Mouse (Mus musculus) hindbrain, embryonic 11.5 days (tissue): ENCODE measurements around the gene Lgals9. TPM values are rescaled to one million over a fixed set of nuclear protein-coding genes. Genes with fewer than 3 reads are reported as not detected.
"Not testable (repeated sequence)": the region's sequence is repeated elsewhere in the genome, so short reads cannot be mapped to it uniquely, and the experiment has no call there.

Source experiments
- ATAC-seq: fragments of 200-750 bp; cut with Nextera tagmentation; 2 replicates; pipeline ENCODE4 v1.8.0; 2017; ENCODE audit warnings: mild to moderate bottlenecking, moderate TSS enrichment, moderate library complexity; ENCODE audit not compliant: low FRiP score
- DNase-seq: peaks from one replicate; pipeline ENCODE4 v3.0.0-alpha.2; 2015; ENCODE audit warnings: low spot score
- H3K27ac ChIP-seq: fragments of 300-500 bp; sonication (generic); 2 replicates; pipeline ENCODE4 v1.5.1; 2014; ENCODE audit warnings: mild to moderate bottlenecking, low read depth, low read length
- H3K27me3 ChIP-seq: fragments of 300-500 bp; sonication (generic); 2 replicates; pipeline ENCODE4 v1.6.1; 2014; ENCODE audit warnings: mild to moderate bottlenecking, low read length, moderate library complexity, mixed read lengths; ENCODE audit not compliant: control insufficient read depth, insufficient read depth
- H3K36me3 ChIP-seq: fragments of 300-500 bp; sonication (generic); 2 replicates; pipeline ENCODE4 v1.6.1; 2014; ENCODE audit warnings: mild to moderate bottlenecking, low read length, moderate library complexity, mixed read lengths; ENCODE audit not compliant: control insufficient read depth, insufficient read depth
- H3K4me1 ChIP-seq: fragments of 300-500 bp; sonication (generic); replicated peaks from 2 replicates; pipeline ENCODE4 v1.6.1; 2014; ENCODE audit warnings: low read length, mixed read lengths; ENCODE audit not compliant: control insufficient read depth, insufficient read depth
- H3K4me2 ChIP-seq: fragments of 300-500 bp; sonication (generic); replicated peaks from 2 replicates; pipeline ENCODE4 v1.6.1; 2014; ENCODE audit warnings: mild to moderate bottlenecking, low read depth, low read length
- H3K4me3 ChIP-seq: fragments of 300-500 bp; sonication (generic); 2 replicates; pipeline ENCODE4 v1.5.1; 2014; ENCODE audit warnings: low read depth, low read length
- H3K9ac ChIP-seq: fragments of 300-500 bp; sonication (generic); 2 replicates; pipeline ENCODE4 v1.6.1; 2014; ENCODE audit warnings: low read depth, low read length
- H3K9me3 ChIP-seq: fragments of 300-500 bp; sonication (generic); 2 replicates; pipeline ENCODE4 v1.6.1; 2016; ENCODE audit warnings: low read length; ENCODE audit not compliant: control insufficient read depth
- WGBS: fragments of 180-500 bp; shearing (Covaris S2); extraction: QIAGEN DNeasy Blood & Tissue Kit; methylation state at CpG from one replicate; pipeline ENCODE4 v1.1.7; 2014; 5-methylcytosine and 5-hydroxymethylcytosine counted together
- polyA plus RNA-seq: library from polyadenylated mRNA; unstranded; fragments of >200 nt; fragmentation: Nextera tagmentation; extraction: Ambion mirVana; gene quantifications from 2 replicates; pipeline ENCODE4 v1.2.1, GENCODE M21; 2014

The Lgals9 gene
- polyA plus RNA-seq, 1 experiment from 2014 or later: 7.7 TPM

DNA sequence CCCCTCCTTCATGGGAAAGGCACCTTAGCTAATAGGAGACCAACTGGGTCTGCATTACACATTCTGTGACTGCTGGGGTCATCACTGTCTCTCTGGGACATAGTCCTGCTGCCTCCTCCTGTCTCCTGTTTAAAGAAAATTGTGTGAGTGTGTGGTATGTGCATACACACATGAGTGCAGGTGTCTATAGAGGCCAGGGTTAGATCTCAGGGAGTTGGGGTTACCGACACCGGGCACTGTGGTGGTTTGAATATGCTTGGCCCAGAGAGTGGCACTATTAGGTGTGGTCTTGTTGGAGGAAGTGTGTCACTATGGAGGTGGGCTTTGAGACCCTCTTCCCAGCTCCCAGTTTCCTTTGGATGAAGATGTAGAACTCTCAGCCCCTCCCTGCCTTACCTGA is 27.8 kb upstream of the Lgals9 start:
- DNase-seq: no peak
- no peak for ATAC-seq
- no peak overlapping the region for H3K4me3 ChIP-seq
- no peak overlapping the region for H3K27ac ChIP-seq
- no peak overlapping the region for H3K9ac ChIP-seq
- H3K9me3 ChIP-seq: no peaks in the 10 kb centered on the region
- WGBS: 96% methylated on average over 2 of the region's 2 CpGs
- H3K36me3 ChIP-seq: no peaks in the 10 kb centered on the region
- no peaks in the 10 kb centered on the region for H3K27me3 ChIP-seq
- no peaks in the 10 kb centered on the region for H3K4me1 ChIP-seq
- H3K4me2 ChIP-seq: no peak overlapping the region

DNA sequence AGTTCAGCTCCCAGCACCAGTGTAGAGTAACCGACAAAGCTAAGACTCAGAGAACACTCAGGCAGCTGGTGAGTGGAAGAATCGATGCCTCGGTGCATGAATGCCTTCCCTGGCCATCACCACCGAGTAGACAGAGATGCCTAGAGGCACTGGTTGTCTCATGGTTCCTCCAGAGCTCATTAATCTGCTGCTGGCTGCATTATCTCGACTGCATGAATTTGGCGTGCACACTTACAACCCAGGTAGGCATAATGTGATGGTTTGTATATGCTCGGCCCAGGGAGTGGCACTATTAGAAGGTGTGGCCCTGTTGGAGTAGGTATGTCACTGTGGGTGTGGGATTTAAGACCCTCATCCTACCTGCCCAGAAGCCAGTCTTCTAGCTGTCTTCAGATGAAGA is 24.1 kb upstream of the Lgals9 start:
- H3K9ac ChIP-seq: no peak overlapping the region
- H3K4me1 ChIP-seq: no peaks in the 10 kb centered on the region
- H3K4me3 ChIP-seq: no peak overlapping the region
- H3K27ac ChIP-seq: no peak overlapping the region
- H3K4me2 ChIP-seq: no peak overlapping the region
- ATAC-seq: no peak
- no peaks in the 10 kb centered on the region for H3K27me3 ChIP-seq
- no peaks in the 10 kb centered on the region for H3K36me3 ChIP-seq
- H3K9me3 ChIP-seq: no peaks in the 10 kb centered on the region
- 84% methylated on average over 7 of the region's 7 CpGs for WGBS
- DNase-seq: no peak

DNA sequence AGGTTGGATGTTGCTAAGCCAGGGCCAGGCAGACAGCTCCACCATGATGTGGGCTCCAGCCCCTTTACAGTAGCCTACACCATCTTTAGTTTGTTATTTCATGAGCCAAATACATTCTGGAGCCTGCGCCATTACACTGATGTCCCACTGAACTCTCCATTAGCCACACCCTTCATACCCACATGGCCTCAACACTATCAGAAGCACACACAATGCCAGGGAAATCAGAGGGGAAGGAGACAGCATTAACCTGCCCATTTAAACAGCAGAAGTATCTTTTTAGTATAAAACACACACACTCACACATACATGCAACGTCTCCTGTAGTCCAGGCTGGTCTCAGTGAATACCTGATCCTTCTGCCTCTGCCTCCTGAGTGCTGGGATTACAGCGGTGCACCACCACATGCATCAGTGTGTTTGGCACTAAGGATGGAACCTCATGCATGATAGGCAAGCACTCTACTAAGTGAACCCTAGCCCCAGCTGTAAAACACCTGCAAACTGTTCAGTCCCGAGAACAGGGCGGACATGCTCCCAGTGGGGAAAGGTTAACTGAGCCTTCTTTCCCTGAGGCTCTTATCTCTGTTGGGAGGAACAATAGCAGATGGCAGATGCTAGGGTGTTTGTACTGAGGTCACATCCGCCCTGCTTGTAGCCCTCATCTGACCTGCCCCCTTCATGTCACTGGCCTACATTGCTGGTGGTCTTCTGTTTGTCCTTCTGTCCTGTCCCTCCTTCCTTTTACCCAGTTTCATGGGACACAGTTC is 23.4 kb upstream of the Lgals9 start:
- Histone ChIP-seq H3K4me3 (no peak overlapping the region), H3K27me3 (no peaks in the 10 kb centered on the region), H3K4me2 (no peak overlapping the region), H3K4me1 (no peaks in the 10 kb centered on the region), H3K27ac (no peak overlapping the region; the same call in 1 of the 2 replicates), H3K36me3 (no peaks in the 10 kb centered on the region), H3K9ac (no peak overlapping the region), H3K9me3 (no peaks in the 10 kb centered on the region)
- ATAC-seq (no peak), DNase-seq (no peak)
- 77% methylated on average over 6 of the region's 6 CpGs for WGBS

DNA sequence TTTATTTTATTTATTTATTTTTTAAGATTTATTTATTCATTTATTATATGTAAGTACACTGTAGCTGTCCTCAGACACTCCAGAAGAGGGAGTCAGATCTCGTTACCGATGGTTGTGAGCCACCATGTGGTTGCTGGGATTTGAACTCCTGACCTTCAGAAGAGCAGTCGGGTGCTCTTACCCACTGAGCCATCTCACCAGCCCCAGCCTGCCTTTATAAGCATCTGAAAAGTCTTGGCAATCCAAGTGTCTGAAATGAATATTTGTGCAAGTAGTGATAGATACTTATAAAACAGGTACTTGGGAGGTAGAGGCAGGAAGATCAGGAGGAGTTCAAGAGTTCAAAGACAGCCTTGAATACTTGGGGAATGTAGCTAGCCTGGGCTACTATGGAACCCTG is 22.6 kb upstream of the Lgals9 start:
- WGBS: 89% methylated on average over 3 of the region's 3 CpGs
- not testable (repeated sequence) for H3K27me3 ChIP-seq, H3K4me2 ChIP-seq, H3K9ac ChIP-seq, H3K36me3 ChIP-seq, H3K9me3 ChIP-seq, H3K4me3 ChIP-seq, ATAC-seq, H3K4me1 ChIP-seq, DNase-seq, H3K27ac ChIP-seq

DNA sequence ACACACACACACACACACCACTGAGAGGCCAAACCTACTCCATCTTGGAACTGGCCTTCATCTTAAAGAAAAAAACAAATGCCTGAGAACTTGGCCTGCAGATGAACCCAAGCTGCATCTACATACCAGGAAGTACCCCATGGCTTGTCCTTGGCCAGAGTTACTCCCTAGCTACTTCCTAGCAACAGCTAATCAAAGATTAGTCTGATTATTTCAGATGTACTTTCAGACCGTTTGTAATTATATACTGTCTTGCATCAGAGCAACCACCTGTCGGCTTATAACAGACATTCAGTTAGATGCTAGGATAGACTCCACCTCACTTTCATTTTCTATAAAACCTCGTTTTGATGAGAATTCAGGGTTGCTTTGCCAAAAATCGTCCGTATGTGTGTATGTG is 21.7 kb upstream of the Lgals9 start:
- Histone ChIP-seq H3K9ac (no peak overlapping the region), H3K4me2 (no peak overlapping the region), H3K4me1 (no peaks in the 10 kb centered on the region), H3K4me3 (no peak overlapping the region), H3K36me3 (no peaks in the 10 kb centered on the region), H3K27me3 (no peaks in the 10 kb centered on the region), H3K27ac (no peak overlapping the region), H3K9me3 (no peaks in the 10 kb centered on the region)
- WGBS: 74% methylated on average over 5 of the region's 5 CpGs
- ATAC-seq (no peak), DNase-seq (no peak)

DNA sequence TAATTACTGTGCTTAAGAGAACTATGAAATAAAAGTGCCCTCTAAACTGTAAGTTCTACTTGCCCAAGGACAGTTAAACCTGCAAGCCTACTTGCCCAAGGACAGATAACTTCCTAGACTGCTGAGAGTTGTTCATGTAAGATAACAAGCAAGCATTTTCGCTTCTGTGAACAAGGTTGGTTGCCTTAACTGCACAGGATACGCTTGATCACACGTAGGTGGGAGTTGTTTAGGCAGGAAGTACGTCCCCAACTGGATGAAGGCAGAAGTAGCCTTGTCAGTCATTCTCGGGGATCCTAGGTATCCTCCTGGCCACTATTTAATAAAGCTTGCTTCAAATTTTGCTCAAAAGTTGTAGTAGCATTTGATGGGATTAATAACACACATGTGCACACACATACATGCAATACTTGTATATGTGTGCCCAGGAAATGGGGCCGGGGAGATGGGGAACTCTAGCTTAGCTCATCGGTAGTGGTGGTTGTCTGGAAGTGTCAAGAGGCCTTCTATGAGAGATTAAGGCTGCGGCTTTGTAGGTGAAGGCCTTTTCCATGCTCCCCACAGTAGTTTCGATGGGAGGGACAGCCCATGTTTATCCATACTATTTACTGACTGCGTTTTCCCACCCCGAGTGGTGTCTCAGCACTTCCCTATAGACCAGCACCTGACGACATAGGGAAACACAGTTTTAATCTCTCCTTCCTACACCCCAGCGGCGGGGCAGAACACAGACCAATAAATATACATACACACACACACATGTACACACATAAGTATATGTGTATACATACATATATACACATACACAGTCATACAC is 21.0 kb upstream of the Lgals9 start:
- H3K4me3 ChIP-seq: no peak overlapping the region
- H3K27ac ChIP-seq: no peak overlapping the region
- DNase-seq: no peak
- H3K4me1 ChIP-seq: no peaks in the 10 kb centered on the region
- H3K9me3 ChIP-seq: no peaks in the 10 kb centered on the region
- no peak overlapping the region for H3K9ac ChIP-seq
- H3K4me2 ChIP-seq: no peak overlapping the region
- H3K27me3 ChIP-seq: no peaks in the 10 kb centered on the region
- no peaks in the 10 kb centered on the region for H3K36me3 ChIP-seq
- no peak for ATAC-seq
- WGBS: 90% methylated on average over 14 of the region's 14 CpGs

DNA sequence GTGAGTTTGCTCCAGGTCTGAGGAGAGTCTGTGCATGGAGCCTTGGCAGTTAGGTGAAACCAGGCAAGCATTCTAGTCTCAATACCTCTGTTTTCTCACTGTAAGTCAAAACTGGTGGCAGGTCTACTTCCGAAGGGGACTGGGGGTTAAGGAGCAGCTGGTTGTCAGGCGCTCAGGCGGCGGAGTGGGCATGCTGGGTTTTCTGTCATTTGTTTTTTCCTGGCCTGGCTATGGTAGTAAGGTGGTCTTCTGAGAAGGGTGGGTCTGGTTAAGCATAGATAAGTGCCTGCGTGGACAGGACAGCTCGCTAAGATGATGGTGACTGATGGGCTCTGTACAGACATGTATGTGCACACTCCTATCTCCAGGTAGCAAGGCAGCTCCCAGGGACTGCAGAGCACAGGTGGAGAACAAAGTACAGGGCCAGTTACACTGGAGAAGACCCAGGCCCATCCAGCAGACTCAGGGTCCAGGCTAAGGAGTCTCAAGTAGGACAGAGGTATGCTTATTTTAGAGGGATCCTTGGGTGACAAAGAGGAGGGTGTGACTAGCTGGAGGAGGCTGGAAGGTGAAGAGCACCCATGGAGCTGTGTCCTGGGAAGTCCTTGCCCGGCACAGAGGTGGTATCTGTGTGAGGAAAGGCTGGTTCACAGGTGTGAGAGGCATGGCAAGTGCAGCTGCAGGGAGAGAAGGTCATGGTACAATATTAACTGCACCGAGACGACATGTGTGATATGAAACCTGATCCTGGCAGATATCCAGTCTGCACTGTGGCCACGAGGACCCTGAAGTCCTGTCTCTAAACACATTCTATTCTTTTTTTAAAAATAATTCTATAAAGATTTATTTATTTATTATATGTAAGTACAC is 19.3 kb upstream of the Lgals9 start:
- H3K9me3 ChIP-seq: no peaks in the 10 kb centered on the region
- H3K4me2 ChIP-seq: no peak overlapping the region
- H3K36me3 ChIP-seq: no peaks in the 10 kb centered on the region
- no peak overlapping the region for H3K27ac ChIP-seq
- DNase-seq: no peak
- H3K4me1 ChIP-seq: no peaks in the 10 kb centered on the region
- no peaks in the 10 kb centered on the region for H3K27me3 ChIP-seq
- no peak overlapping the region for H3K4me3 ChIP-seq
- no peak for ATAC-seq
- WGBS: 87% methylated on average over 10 of the region's 10 CpGs
- no peak overlapping the region for H3K9ac ChIP-seq

DNA sequence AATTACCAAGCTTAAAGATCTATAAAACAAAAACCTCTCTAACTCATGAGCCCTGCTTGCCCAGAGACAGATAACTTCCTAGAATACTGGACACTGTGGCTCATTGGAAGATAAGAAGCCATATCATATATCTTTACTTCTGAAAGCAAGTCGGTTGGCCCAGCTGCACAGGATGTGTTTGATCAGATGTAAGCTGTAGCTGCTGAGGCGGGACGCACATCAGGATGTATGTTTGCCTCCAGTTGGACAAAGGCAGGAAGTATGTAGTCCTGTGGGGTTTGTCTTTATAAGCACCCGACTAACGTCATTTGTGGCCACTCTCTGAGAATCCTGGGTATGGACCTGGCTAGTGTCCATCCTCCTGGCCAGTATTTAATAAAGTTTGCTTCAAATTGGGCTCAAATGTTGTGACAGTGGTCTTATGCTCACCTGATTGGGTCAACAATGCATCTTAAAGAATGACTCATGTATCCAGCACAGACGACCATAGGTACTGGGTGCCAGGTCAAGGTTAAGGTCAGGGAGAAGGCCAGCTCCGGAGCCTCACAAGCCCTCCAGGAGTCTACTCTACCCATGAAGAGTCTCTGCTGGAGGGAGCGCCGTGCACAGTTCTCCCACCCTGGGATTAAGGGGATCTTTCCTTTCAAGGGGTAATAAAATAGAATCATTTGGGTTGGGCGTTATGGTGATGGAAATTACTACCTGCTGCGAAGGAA is 18.5 kb upstream of the Lgals9 start:
- ATAC-seq (no peak), DNase-seq (no peak)
- no peaks in the 10 kb centered on the region for H3K4me1 ChIP-seq
- no peak overlapping the region for H3K4me2 ChIP-seq
- no peak overlapping the region for H3K4me3 ChIP-seq
- H3K9ac ChIP-seq: no peak overlapping the region
- 82% methylated on average over 11 of the region's 11 CpGs for WGBS
- no peaks in the 10 kb centered on the region for H3K9me3 ChIP-seq
- no peaks in the 10 kb centered on the region for H3K36me3 ChIP-seq
- no peaks in the 10 kb centered on the region for H3K27me3 ChIP-seq
- no peak overlapping the region for H3K27ac ChIP-seq
